Mouse (Mus musculus) myocyte (in vitro differentiated cells): Measurements from ENCODE around the gene Ptprd. TPM values are rescaled to one million over a fixed set of nuclear protein-coding genes. Genes with fewer than 3 reads are reported as not detected.

Experiments used
- H3K27me3 ChIP-seq: one replicate; pipeline ENCODE4 v1.6.1; 2011; ENCODE audit not compliant: control insufficient read depth, insufficient read depth, insufficient read length
- H3K36me3 ChIP-seq: one replicate; pipeline ENCODE4 v1.6.1; 2011; ENCODE audit not compliant: control insufficient read depth, insufficient read depth
- H3K4me2 ChIP-seq: one replicate; pipeline ENCODE4 v1.6.1; 2011; ENCODE audit warnings: low read depth, control low read depth
- H3K4me3 ChIP-seq: one replicate; pipeline ENCODE4 v1.5.1; 2011; ENCODE audit warnings: mild to moderate bottlenecking, control low read depth, moderate library complexity
- H3K79me2 ChIP-seq: one replicate; pipeline ENCODE4 v1.6.1; 2011; ENCODE audit not compliant: control insufficient read depth, insufficient read depth
- H3ac ChIP-seq: one replicate; pipeline ENCODE4 v1.6.1; 2011; ENCODE audit not compliant: control insufficient read depth, insufficient read length
- CEBPB ChIP-seq: IDR thresholded peaks from 2 replicates; pipeline ENCODE4 v1.6.1; 2011; ENCODE audit warnings: mild to moderate bottlenecking, moderate library complexity; ENCODE audit not compliant: poor library complexity, insufficient read depth, severe bottlenecking
- E2F4 ChIP-seq: IDR thresholded peaks from one replicate; pipeline ENCODE4 v1.6.1; 2011; ENCODE audit warnings: mild to moderate bottlenecking, control low read depth, moderate library complexity; ENCODE audit not compliant: insufficient read depth
- MAX ChIP-seq: IDR thresholded peaks from one replicate; pipeline ENCODE4 v1.6.1; 2011; ENCODE audit warnings: low read depth, mild to moderate bottlenecking, control low read depth
- MYOD1 ChIP-seq, 3 experiments: IDR thresholded peaks; one replicate each; pipeline ENCODE4 v1.6.1; 2011; ENCODE audit warnings: control low read depth in 2 of 3, low read depth in 2 of 3, mild to moderate bottlenecking in 2 of 3, moderate library complexity in 1 of 3; ENCODE audit not compliant: insufficient read length in 2 of 3, control insufficient read depth in 1 of 3
- MYOG ChIP-seq, 3 experiments: IDR thresholded peaks; one replicate each; pipeline ENCODE4 v1.6.1; 2011; ENCODE audit warnings: control low read depth in 2 of 3, low read depth in 2 of 3, mild to moderate bottlenecking in 2 of 3; ENCODE audit not compliant: insufficient read length in 2 of 3, control insufficient read depth in 1 of 3, insufficient read depth in 1 of 3
- POLR2A ChIP-seq: IDR thresholded peaks from one replicate; pipeline ENCODE4 v1.6.1; 2011; ENCODE audit warnings: low read depth, mild to moderate bottlenecking, control low read depth, moderate library complexity; ENCODE audit not compliant: insufficient read length
- POLR2AphosphoS2 ChIP-seq: IDR thresholded peaks from one replicate; pipeline ENCODE4 v1.6.1; 2011; ENCODE audit warnings: low read depth, control low read depth; ENCODE audit not compliant: insufficient read length
- REST ChIP-seq: IDR thresholded peaks from one replicate; pipeline ENCODE4 v1.6.1; 2011; ENCODE audit warnings: mild to moderate bottlenecking, control low read depth, moderate library complexity; ENCODE audit not compliant: insufficient read depth, insufficient read length
- SRF ChIP-seq: IDR thresholded peaks from one replicate; pipeline ENCODE4 v1.6.1; 2011; ENCODE audit warnings: low read depth; ENCODE audit not compliant: control insufficient read depth, insufficient read length
- TCF12 ChIP-seq: IDR thresholded peaks from one replicate; pipeline ENCODE4 v1.6.1; 2011; ENCODE audit warnings: mild to moderate bottlenecking, control low read depth; ENCODE audit not compliant: poor library complexity, insufficient read depth, severe bottlenecking
- TCF3 ChIP-seq: IDR thresholded peaks from one replicate; pipeline ENCODE4 v1.6.1; 2011; ENCODE audit warnings: low read depth, control low read depth; ENCODE audit not compliant: insufficient read length
- USF1 ChIP-seq: IDR thresholded peaks from one replicate; pipeline ENCODE4 v1.6.1; 2011; ENCODE audit warnings: low read depth, mild to moderate bottlenecking, control low read depth, moderate library complexity
- polyA plus RNA-seq: library from polyadenylated mRNA; unstranded; fragments of >200 nt; fragmentation: generic; extraction: Trizol; gene quantifications from one replicate; pipeline ENCODE4 v1.2.1, GENCODE M21; 2012; ENCODE audit warnings: missing spikeins

Gene Ptprd
- polyA plus RNA-seq, 1 experiment: 2.9 TPM

DNA sequence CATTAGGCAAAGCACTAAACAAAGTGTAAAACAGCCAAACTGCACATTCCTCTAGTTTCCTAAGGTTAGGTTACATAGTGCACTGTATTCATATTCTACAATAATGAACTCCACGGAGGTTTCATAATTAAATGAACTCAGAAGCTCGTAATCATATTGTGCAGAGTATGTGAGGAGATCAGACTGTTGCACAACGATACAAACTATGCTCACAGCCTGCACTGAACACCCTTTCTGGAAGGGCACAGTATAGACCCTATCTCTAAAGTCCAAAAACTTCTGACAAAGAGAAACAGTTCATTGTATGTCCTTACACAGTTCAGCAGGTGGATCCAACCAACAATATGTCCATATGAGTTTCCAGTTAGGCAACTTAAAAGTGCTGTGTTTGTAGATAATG is 1844.5 kb downstream of the Ptprd start:
- Histone ChIP-seq H3K36me3 (no peaks in the 10 kb centered on the region), H3K79me2 (no peaks in the 10 kb centered on the region), H3ac (no peak overlapping the region), H3K4me3 (no peak overlapping the region), H3K27me3 (no peaks in the 10 kb centered on the region), H3K4me2 (no peak overlapping the region)
- TF ChIP-seq MYOG (IDR thresholded peaks at IDR 0.05; ENCODE audit: control insufficient read depth in 1 of 3, insufficient read depth in 1 of 3, insufficient read length in 2 of 3, low read depth in 2 of 3) (no peak), TCF3 (no peak), SRF (no peak), POLR2A (no peak), POLR2AphosphoS2 (no peak), CEBPB (no peak), USF1 (no peak), MAX (no peak), MYOD1 (IDR thresholded peaks at IDR 0.05; ENCODE audit: control insufficient read depth in 1 of 3, insufficient read length in 2 of 3, low read depth in 2 of 3) (no peak), TCF12 (no peak), REST (no peak), E2F4 (no peak)

DNA sequence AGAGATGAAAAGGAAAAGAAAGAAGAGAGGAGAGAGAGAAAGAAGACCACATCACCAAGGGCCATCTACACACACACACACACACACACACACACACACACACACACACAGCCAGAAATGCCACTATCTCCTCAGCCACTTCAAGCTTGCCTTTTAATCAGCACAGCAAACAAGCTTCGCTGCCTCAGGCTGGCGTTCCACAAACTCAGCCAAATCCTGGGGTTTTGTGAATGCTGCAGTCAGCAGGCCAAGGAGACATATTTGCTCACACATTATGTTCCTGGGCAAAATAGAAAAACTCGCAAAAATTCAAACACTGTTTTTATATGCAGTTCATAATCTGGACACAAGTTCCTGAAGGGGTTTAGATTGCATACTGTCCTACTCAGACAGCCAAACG is 1845.9 kb downstream of the Ptprd start:
- no peak overlapping the region for H3K4me3 ChIP-seq

DNA sequence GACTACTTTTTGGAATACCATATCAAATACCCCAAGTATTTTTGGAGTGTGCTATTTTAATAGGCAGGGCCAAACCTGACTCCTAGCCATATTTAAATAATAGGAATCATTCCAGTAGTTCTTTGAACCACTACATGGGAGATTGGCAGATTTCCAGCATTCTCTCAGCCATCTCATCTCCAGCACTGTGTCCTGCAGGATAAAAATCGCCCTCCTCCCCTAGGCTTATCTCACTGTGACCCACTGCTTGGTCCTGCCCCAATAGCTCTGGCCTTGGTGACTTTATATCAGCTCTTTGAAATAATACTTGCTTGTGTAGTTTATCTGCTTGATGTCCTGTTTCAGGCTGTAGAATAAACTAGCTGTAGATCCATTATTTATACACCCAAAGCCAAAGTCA is 1850.2 kb downstream of the Ptprd start:
- no peak overlapping the region for H3ac ChIP-seq
- no peak overlapping the region for H3K4me3 ChIP-seq
- H3K36me3 ChIP-seq: no peaks in the 10 kb centered on the region
- no peaks in the 10 kb centered on the region for H3K27me3 ChIP-seq
- no peaks in the 10 kb centered on the region for H3K79me2 ChIP-seq
- no peak for TF ChIP-seq TCF3
- no peak for TF ChIP-seq E2F4
- no peak for TF ChIP-seq POLR2AphosphoS2
- no peak for TF ChIP-seq MYOG (IDR thresholded peaks at IDR 0.05; ENCODE audit: control insufficient read depth in 1 of 3, insufficient read depth in 1 of 3, insufficient read length in 2 of 3, low read depth in 2 of 3)
- TF ChIP-seq SRF: no peak
- TF ChIP-seq TCF12: no peak
- TF ChIP-seq POLR2A: no peak
- no peak for TF ChIP-seq CEBPB
- no peak for TF ChIP-seq MAX
- no peak for TF ChIP-seq REST
- H3K4me2 ChIP-seq: no peak overlapping the region

More for the DNA sequence above, 1845.9 kb downstream of the Ptprd start:
- Histone ChIP-seq H3K36me3 (no peaks in the 10 kb centered on the region), H3K79me2 (no peaks in the 10 kb centered on the region), H3K4me2 (no peak overlapping the region), H3K27me3 (no peaks in the 10 kb centered on the region), H3ac (no peak overlapping the region)
- TF ChIP-seq REST (no peak), USF1 (no peak), TCF12 (no peak), MYOG (IDR thresholded peaks at IDR 0.05; ENCODE audit: control insufficient read depth in 1 of 3, insufficient read depth in 1 of 3, insufficient read length in 2 of 3, low read depth in 2 of 3) (no peak), CEBPB (no peak), POLR2AphosphoS2 (no peak), MAX (no peak)

DNA sequence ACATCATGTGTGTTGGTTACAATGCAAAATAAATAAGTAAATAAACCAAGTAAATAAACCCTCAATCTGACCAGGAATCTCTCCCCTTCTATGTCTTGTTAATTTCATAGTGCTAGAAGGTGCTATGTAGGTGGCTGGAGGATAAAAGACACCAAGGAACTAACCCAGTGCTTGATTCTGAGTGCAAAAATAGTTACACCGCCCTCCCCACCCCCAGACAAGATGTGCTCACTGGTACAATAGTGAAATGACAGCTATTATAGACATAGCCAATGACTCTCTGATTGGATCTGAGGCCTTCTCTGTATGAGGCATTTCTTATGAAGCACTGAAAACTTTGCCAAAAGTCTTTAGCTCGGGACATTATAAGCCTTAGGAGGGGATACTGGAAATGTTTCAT is 1857.6 kb downstream of the Ptprd start:
- Histone ChIP-seq H3K4me3 (no peak overlapping the region), H3K79me2 (no peaks in the 10 kb centered on the region), H3K27me3 (no peaks in the 10 kb centered on the region), H3K36me3 (peaks cover 2% of the 10 kb centered on the region), H3K4me2 (no peak overlapping the region), H3ac (no peak overlapping the region)
- no peak for TF ChIP-seq MYOD1 (IDR thresholded peaks at IDR 0.05; ENCODE audit: control insufficient read depth in 1 of 3, insufficient read length in 2 of 3, low read depth in 2 of 3)
- TF ChIP-seq MAX: no peak
- TF ChIP-seq CEBPB: no peak
- no peak for TF ChIP-seq TCF12
- no peak for TF ChIP-seq POLR2AphosphoS2
- no peak for TF ChIP-seq REST
- no peak for TF ChIP-seq SRF
- no peak for TF ChIP-seq USF1
- no peak for TF ChIP-seq POLR2A
- TF ChIP-seq TCF3: no peak
- no peak for TF ChIP-seq MYOG (IDR thresholded peaks at IDR 0.05; ENCODE audit: control insufficient read depth in 1 of 3, insufficient read depth in 1 of 3, insufficient read length in 2 of 3, low read depth in 2 of 3)
- no peak for TF ChIP-seq E2F4

DNA sequence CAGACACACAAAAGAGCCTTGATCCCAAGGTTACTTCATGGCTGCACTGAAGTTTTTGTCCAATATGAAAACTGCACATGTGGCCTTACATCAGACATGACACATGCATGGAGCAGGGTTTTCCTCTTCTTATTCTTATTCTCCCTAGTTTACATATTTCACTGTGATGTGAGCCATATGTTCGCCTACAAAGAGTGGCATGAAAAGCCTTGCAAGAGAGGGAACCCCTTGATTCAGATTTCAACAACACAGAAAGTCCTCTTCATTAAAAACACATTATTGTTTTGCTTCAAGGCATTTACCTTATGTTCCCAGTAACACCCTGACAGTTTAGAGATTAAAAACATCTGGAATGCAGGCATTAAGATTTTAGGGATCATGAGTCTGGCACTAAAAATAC is 1859.3 kb downstream of the Ptprd start:
- H3K36me3 ChIP-seq: peaks cover 3% of the 10 kb centered on the region
- no peak overlapping the region for H3ac ChIP-seq
- TF ChIP-seq E2F4: no peak
- TF ChIP-seq SRF: no peak
- no peak for TF ChIP-seq CEBPB
- no peak for TF ChIP-seq POLR2A
- no peak for TF ChIP-seq MYOD1 (IDR thresholded peaks at IDR 0.05; ENCODE audit: control insufficient read depth in 1 of 3, insufficient read length in 2 of 3, low read depth in 2 of 3)
- TF ChIP-seq MYOG (IDR thresholded peaks at IDR 0.05; ENCODE audit: control insufficient read depth in 1 of 3, insufficient read depth in 1 of 3, insufficient read length in 2 of 3, low read depth in 2 of 3): no peak
- TF ChIP-seq REST: no peak
- TF ChIP-seq TCF12: no peak
- no peak for TF ChIP-seq TCF3
- no peak for TF ChIP-seq MAX
- no peak for TF ChIP-seq USF1
- no peak for TF ChIP-seq POLR2AphosphoS2
- no peaks in the 10 kb centered on the region for H3K79me2 ChIP-seq
- H3K4me3 ChIP-seq: no peak overlapping the region
- H3K4me2 ChIP-seq: no peak overlapping the region
- no peaks in the 10 kb centered on the region for H3K27me3 ChIP-seq
